Mouse (Mus musculus) heart, postnatal 14 days (tissue): ENCODE results near the gene Gm49450. TPM values are rescaled to one million over a fixed set of nuclear protein-coding genes. Genes with fewer than 3 reads are reported as not detected.

Source experiments
- DNase-seq, 2 experiments: peaks; one replicate each; pipeline ENCODE4 v3.0.0; 2021 to 2022
- intact Hi-C: fragments of 180-260 bp; cut with DNase I; formaldehyde crosslinking; loops from one replicate; pipeline ENCODE4 v1.15.1; 2025
- total RNA-seq, 2 experiments: library from RNA; stranded (reverse); gene quantifications; 2 replicates each; pipeline ENCODE4 v1.2.3; 2021

The Gm49450 gene
- total RNA-seq, 2 experiments from 2014 or later: not detected

GRCm38 (mm10) chr15:98895635-98896589 lies 57.4 kb downstream of the Gm49450 start:
- peak; percentile 49 to 58 for DNase-seq

DNA sequence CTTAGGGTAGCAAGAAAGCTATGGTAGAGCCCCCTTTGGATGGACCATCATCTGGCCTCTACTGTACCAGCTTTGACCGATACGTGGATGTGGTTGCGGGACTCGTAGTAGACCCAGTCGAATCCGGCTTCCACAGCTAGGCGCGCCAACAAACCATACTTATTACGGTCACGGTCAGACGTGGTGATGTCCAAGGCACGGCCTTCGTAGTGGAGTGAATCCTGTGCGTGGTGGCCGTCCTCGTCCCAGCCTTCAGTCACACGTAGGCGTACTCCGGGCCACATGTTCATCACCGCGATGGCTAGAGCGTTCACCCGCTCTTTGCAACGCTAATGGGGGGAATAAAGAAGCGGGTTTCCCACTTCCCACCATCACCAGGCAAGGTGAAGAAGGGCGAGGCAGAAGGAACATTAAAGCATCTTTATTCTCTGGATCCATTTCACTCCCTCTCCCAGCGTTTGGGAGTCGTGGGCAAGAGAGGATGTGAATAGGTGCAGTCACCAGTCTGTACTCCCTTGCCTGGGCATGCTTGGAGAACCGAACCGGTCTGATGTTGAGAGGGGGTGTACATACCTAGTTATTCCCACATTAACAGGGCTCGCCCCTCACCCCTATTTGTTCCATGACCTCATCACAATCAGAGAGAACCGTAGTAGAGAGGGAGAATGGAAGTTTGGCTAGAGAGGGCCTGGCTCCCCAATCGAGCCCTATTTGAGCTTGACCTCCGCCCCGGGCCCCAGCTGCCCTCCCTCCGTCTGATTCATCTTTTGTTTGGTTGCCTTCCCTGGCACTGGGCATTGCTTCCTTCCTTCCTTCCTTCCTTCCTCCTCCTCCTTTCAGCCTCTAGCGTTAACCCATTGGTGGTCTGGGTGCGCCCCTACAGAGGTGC lies 58.4 kb downstream of the Gm49450 start:
- intact Hi-C loops: no loop called here
- DNase-seq: no peak

More at GRCm38 (mm10) chr15:98895635-98896589, 57.4 kb downstream of the Gm49450 start:
- intact Hi-C loops: no loop called here

GRCm38 (mm10) chr15:98893940-98894745 lies 59.2 kb downstream of the Gm49450 start, which contains the start of gene Rhebl1:
Gene Rhebl1 (minus strand): TSS chr15:98894540.
- peak; percentile 48 to 55 for DNase-seq
- intact Hi-C loops: no loop called here

- intact Hi-C loops: no loop called here
- no peak for DNase-seq
These were observed 60.3 kb downstream of the Gm49450 start for GRCm38 (mm10) chr15:98893036-98893435.

GRCm38 (mm10) chr15:98891907-98892606 lies 61.3 kb downstream of the Gm49450 start:
- DNase-seq: peak; percentile 54 to 73
- intact Hi-C loops: loop anchor here (1.0 kb wide), 2 partner anchors 36 to 102 kb away; no protein-coding TSS in a partner anchor

DNA sequence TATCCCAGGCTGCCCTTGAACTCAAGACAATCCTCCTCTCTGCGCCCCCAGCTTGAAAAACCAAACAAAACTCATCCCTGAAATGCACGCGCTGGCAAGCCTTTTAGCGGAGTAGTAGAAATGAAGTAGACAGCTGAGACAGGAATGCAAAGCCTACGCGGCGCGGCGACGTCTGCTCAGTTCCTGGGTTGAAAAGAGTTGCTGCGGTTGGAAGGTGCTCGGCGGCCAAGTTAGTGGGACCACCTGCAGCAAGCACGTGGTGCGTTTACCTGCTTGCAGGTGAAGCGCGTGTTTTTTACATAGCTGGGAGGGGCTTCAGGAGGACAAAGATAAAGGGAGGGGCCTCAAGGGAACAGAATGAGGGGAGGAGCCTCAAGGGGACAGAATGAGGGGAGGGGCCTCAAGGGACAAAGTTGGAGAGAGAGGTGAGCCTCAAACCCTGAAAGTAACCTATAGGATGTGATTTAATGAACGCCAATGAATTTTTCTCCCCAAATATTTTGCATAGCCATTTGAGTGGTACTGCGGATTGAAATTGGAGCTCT lies 62.1 kb downstream of the Gm49450 start:
- DNase-seq: no peak
- intact Hi-C loops: no loop called here

DNA sequence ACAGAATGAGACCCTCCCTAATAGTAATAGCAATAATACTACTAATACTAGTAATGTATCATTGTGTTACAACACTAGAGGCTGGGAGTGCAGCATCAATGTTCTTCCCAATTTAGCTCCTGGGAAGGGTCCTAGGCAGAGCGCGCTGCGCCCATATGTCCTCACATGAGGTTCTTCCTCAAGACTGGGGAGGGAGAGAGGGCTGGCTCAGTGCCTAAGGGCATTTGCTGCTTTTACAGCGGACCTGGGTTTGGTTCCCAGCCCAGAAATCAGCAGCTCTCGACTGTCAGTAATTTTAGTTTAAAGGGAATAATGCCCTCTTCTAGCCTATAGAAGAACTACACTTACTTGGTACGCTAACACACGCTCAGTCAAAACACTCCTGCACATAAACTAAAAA lies 65.8 kb downstream of the Gm49450 start:
- intact Hi-C loops: no loop called here
- DNase-seq: no peak

GRCm38 (mm10) chr15:98886667-98887387 lies 66.5 kb downstream of the Gm49450 start:
- no peak for DNase-seq
- intact Hi-C loops: no loop called here

DNA sequence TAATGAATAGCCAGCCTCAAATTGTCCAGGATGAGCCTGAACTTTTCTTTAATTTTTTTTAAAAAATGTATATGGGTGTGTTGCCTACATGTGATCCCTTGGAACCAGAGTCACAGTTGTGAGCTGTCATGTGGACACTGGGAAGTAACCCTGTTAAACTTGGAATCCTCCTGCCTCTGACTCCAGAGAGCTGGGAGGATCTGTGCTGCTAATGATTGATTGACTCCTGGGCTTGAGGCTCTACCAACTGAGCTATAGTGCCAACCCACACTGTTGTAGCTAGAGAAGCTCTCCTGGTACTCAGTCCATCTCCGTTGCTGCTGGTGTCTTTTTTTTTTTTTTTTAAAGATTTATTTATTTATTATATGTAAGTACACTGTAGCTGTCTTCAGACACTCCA lies 69.2 kb downstream of the Gm49450 start:
- DNase-seq: no peak
- intact Hi-C loops: no loop called here

DNA sequence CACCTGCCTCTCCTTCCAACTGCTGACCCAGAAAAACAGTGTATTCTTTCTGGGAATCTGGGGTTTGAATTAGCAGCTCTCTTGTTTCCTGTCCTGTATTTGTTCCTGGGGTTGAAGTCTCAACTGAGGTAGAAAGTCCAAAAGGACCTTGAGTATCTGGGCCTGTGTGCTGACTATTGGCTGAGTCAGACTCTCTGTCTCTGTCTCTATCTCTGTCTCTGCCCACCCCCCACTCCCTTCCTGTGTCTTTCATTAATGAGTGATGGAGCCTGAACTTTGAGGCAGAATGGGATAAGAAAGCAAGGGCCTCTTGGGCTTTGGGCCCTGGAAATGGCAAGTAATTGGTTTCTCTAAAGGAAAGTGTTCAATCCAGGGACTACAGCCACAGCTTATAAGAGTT lies 69.7 kb downstream of the Gm49450 start:
- intact Hi-C loops: no loop called here

More for the DNA sequence above, 69.7 kb downstream of the Gm49450 start:
- no peak for DNase-seq

Other genes with a start within 250 kb of the Gm49450 start
- under 1 TPM; 0.29 to 0.72 TPM for gene Ccdc65, start 245.3 kb downstream of the Gm49450 start, total RNA-seq
- gene Fkbp11, start 225.4 kb downstream of the Gm49450 start, total RNA-seq: 1 to 10 TPM; 4.6 to 5.0 TPM
- 10 to 100 TPM; 26.4 to 26.6 TPM for gene Arf3, start 190.3 kb downstream of the Gm49450 start, total RNA-seq
- gene Wnt10b, start 175.4 kb downstream of the Gm49450 start, total RNA-seq: under 1 TPM; 0.45 to 0.61 TPM
- not detected for gene Wnt1, start 163.7 kb downstream of the Gm49450 start, total RNA-seq
- gene Ddn, start 144.1 kb downstream of the Gm49450 start, total RNA-seq: under 1 TPM; 0.20 to 0.31 TPM
- 10 to 100 TPM; 91.8 to 93.6 TPM for gene Prkag1, start 122.0 kb downstream of the Gm49450 start, total RNA-seq
- gene Kmt2d, start 82.3 kb downstream of the Gm49450 start, total RNA-seq: 10 to 100 TPM; 63.2 to 64.5 TPM
- 1 to 10 TPM; 1.6 to 2.0 TPM for gene Rhebl1, start 59.0 kb downstream of the Gm49450 start, total RNA-seq
- 1 to 10 TPM; 2.0 to 2.7 TPM for gene Dhh, start 55.0 kb downstream of the Gm49450 start, total RNA-seq
- gene Lmbr1l, start 35.3 kb downstream of the Gm49450 start, total RNA-seq: 10 to 100 TPM; 13.6 to 13.7 TPM
- 100 to 1,000 TPM; 164 to 218 TPM for gene Tuba1b, start 19.0 kb downstream of the Gm49450 start, total RNA-seq
- 100 to 1,000 TPM; 116 to 154 TPM for gene Tuba1a, start 152 bp upstream of the Gm49450 start, total RNA-seq
- 10 to 100 TPM; 42.2 to 57.4 TPM for gene Tuba1c, start 76.3 kb upstream of the Gm49450 start, total RNA-seq
- under 1 TPM; 0.44 to 0.86 TPM for gene Prph, start 101.6 kb upstream of the Gm49450 start, total RNA-seq
- gene Troap, start 121.0 kb upstream of the Gm49450 start, total RNA-seq: 1 to 10 TPM; 2.1 to 2.2 TPM
- not detected for gene C1ql4, start 134.3 kb upstream of the Gm49450 start, total RNA-seq
- under 1 TPM; 0.27 to 0.45 TPM for gene Dnajc22, start 139.6 kb upstream of the Gm49450 start, total RNA-seq
- gene Spats2, start 172.4 kb upstream of the Gm49450 start, total RNA-seq: 10 to 100 TPM; 11.4 to 12.3 TPM